Mouse (Mus musculus) thymus, postnatal 0 days (tissue): ENCODE measurements around the gene Gm4744. TPM values are rescaled to one million over a fixed set of nuclear protein-coding genes. Genes with fewer than 3 reads are reported as not detected.
"Not testable (repeated sequence)": the region's sequence is repeated elsewhere in the genome, so short reads cannot be mapped to it uniquely, and the experiment has no call there.

Source experiments
- DNase-seq: peaks from one replicate; pipeline ENCODE4 v3.0.0-alpha.2; 2015; ENCODE audit warnings: low spot score
- polyA plus RNA-seq: library from polyadenylated mRNA; unstranded; fragments of >200 nt; fragmentation: Nextera tagmentation; extraction: Ambion mirVana; gene quantifications from 2 replicates; pipeline ENCODE4 v1.2.1, GENCODE M21; 2015

Gm4744 gene
- polyA plus RNA-seq: not detected in 2 replicates

GRCm38 (mm10) chr6:40951770-40952169 lies at the start of gene Gm4744:
Gene Gm4744, minus strand, starts transcription at chr6:40951870.
- no peak for DNase-seq

- DNase-seq: not testable (repeated sequence)
These were observed 47.7 kb upstream of the Gm4744 start, which contains the start of gene Gm2663 for GRCm38 (mm10) chr6:40999379-40999778. Gene Gm2663, minus strand, starts transcription at chr6:40999479.

- DNase-seq: not testable (repeated sequence)
These were observed 12.8 kb upstream of the Gm4744 start, which contains the start of gene 1810009J06Rik for GRCm38 (mm10) chr6:40964454-40964853. Gene 1810009J06Rik, plus strand, starts transcription at chr6:40964754.

GRCm38 (mm10) chr6:40953716-40954115 lies 2.0 kb upstream of the Gm4744 start:
- no peak for DNase-seq

- no peak for DNase-seq
These were observed 11.2 kb downstream of the Gm4744 start, which contains the start of gene 1700074P13Rik for GRCm38 (mm10) chr6:40940457-40940856. Gene 1700074P13Rik, minus strand, starts transcription at chr6:40940557.

- DNase-seq: no peak
These were observed 31.7 kb downstream of the Gm4744 start for GRCm38 (mm10) chr6:40919954-40920353.

GRCm38 (mm10) chr6:40900287-40900686 lies 51.4 kb downstream of the Gm4744 start, which contains the start of gene Prss58:
Gene Prss58, minus strand, starts transcription at chr6:40900387.
- DNase-seq: no peak

Other genes starting within 250 kb of the Gm4744 start
- 0.14 TPM in 1 of 2 replicates, not detected in the other for gene Moxd2, start 64.4 kb downstream of the Gm4744 start, polyA plus RNA-seq
- not detected in 2 replicates for gene Prss58, start 51.5 kb downstream of the Gm4744 start, polyA plus RNA-seq
- gene 1700074P13Rik, start 11.3 kb downstream of the Gm4744 start, polyA plus RNA-seq: not detected in 2 replicates
- gene 1810009J06Rik, start 12.9 kb upstream of the Gm4744 start, polyA plus RNA-seq: 0.39 TPM in 1 of 2 replicates, not detected in the other
- gene Gm2663, start 47.6 kb upstream of the Gm4744 start, polyA plus RNA-seq: 0.70 TPM in 1 of 2 replicates, not detected in the other
- 0.17 and 0.20 TPM in 2 replicates for gene 2210010C04Rik, start 83.6 kb upstream of the Gm4744 start, polyA plus RNA-seq